Mouse (Mus musculus): ENCODE results near the gene Grhl3.

DNA sequence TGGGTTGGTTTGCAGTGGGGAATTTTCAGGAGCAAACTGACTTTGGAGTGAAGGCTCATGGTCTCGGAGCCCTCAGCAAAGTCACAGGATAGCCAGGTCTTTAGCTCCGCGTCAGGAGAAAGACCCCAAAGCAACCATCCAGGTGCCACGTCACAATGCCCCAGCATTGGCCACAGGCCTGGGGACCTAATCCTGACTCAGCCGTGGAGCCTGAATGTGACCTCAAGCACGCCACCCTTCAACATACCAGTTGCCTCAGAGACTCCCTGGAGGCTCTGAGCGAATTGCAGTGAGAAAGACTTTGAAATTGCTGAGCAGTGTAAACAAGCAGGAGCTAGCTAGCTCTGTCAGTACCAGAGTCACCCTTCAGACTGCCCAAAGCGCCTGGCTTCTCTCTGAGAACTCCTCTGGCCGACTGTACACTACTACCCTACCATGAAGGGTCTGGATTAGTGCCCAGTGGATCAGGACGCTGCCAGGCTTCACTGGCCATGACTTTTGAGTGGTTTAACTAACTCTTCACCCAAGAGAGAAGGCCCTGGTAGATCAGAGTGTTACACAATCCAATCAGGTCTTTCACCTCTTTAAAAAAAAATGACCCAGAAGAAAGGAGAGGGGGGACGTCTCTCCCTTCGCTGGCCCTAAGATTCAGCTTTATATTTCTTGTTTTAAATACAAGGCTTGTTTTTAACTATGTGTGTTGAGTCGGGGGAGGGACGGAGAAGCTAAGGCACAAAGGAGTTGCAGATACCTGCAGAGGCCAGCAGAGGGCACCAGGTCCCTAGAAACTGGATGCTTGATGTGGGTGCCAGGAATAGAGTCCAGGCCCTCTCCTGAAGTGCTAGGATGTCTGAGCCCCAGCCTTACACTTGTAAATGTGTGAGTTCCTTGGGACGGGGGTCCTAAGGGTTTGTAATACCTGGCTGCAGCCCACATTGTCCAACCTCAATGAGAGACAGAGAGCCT lies 56.8 kb downstream of the Grhl3 start:
- TF ChIP-seq CTCF (IDR thresholded peaks at IDR 0.05; ENCODE audit: control insufficient read depth, insufficient read depth, insufficient replicate concordance, low read depth, low read length) (peak; percentile 73; the same call in 1 of the 2 replicates), POLR2A (IDR thresholded peaks at IDR 0.05; ENCODE audit: control insufficient read depth, low read depth, low read length) (no peak)

Measured in testis, adult 2 months (tissue).